Mouse (Mus musculus) T-helper 17 cell (primary cell): ENCODE measurements around the gene Rnf2.
"Not testable (repeated sequence)": the region's sequence is repeated elsewhere in the genome, so short reads cannot be mapped to it uniquely, and the experiment has no call there.

Source experiments
- in situ Hi-C, 2 experiments: fragments of 300-600 bp; cut with MboI, MseI; formaldehyde crosslinking; loops; 1 replicate in 1 of 2; 2 replicates in 1 of 2; pipeline ENCODE4 v1.15.1; 2025; ENCODE audit warnings: high pct_unique_total_duplicates in 2 of 2

Gene Rnf2

DNA sequence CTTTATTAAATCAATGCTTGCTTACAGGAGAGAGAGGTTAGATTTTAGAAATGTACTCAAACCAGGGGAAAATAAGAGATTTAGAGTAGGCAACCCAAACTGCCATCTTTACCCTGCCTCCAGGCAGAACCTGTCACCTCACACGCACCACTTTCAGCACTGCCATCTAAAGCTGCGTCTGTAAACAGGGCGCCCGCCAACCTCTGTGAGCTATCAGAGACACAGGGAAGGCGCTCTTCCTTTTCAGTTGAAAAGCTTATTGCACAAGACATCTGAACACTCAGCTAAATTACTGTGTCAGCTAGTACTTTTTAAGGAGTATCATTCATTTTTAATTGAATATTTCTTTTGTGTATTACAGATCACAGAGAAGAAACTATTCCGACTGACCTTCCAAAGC, 10.9 kb downstream of the Rnf2 start:
- in situ Hi-C loops: loop anchor here in 1 of 2 experiments (5.0 kb wide), 3 partner anchors 48 to 222 kb away; partner anchors contain the start of gene Fam129a

DNA sequence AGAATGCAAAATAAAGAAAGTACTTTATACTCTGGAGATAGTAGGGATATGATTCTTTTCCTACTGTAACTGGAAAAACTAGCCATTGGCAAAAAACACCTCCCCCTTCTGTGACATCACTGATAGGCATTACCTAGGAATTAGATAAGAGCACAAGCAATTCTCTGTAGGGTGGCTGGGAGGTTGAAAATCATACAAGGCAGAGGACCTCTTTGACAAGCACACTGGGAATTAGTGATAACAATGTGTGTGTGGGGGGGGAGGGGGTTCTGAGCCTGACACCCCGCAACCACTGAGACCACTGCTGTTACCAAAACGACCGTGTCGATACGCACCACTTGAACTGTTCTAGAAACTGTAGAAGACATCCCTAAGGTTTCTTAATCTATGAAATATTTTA, 16.0 kb downstream of the Rnf2 start:
- in situ Hi-C loops: loop anchor here (5.0 kb wide), 3 partner anchors 42 to 228 kb away; no protein-coding TSS in a partner anchor

DNA sequence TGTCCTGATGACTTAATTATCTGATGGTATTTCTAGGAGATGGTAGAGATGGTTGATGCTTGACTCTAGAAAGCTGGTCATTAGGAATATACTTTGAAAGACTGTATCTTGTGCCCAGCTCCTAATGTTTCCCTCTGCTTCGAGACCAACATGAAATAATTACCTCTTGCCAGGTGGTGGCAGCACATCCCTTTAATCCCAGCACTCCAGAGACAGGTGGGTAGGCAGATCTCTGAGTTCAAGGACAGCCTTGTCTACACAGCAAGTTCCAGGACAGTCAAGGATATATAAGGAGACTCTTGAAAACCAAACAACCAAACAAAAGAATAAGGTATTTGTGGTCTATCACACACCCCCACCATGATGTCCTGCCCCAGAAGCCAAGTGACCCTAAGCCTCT, 17.2 kb downstream of the Rnf2 start:
- in situ Hi-C loops: loop anchor here in 1 of 2 experiments (5.0 kb wide), 1 partner anchor 224 kb away; no protein-coding TSS in a partner anchor

DNA sequence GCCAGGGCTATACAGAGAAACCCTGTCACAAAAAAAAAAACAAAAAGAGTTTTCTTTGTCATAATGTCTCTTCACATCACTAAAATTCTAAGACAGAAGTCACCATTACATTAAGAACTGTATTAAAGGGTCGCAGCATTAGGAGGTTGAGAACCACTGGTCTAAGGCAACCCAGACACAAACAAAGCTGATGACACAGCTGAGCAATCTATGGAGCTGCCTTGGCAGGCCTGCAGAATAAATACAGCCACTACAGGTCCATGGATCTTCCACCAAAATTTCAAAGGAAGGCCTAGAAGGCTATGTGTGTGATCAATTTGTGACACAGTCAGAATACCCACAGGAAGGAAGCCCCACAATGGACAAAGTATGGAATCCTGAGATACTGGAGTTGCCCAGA, 18.3 kb downstream of the Rnf2 start:
- in situ Hi-C loops: loop anchor here in 1 of 2 experiments (5.0 kb wide), 1 partner anchor 225 kb away; no protein-coding TSS in a partner anchor

DNA sequence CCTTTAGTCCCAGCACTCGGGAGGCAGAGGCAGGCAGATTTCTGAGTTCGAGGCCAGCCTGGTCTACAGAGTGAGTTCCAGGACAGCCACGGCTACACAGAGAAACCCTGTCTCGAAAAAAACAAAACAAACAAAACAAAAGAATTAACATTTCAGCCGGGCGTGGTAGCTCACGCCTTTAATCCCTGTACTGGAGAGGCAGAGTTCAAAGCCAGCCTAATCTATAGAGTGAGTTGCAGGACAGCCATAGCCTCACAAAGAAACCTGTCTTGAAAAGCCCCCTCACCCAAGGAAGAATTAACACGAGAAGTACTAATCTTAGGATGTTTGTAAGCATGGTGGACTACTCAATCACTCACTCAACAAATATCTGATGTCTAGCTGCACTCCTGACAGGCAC, 28.4 kb downstream of the Rnf2 start:
- in situ Hi-C loops: not testable (repeated sequence)

DNA sequence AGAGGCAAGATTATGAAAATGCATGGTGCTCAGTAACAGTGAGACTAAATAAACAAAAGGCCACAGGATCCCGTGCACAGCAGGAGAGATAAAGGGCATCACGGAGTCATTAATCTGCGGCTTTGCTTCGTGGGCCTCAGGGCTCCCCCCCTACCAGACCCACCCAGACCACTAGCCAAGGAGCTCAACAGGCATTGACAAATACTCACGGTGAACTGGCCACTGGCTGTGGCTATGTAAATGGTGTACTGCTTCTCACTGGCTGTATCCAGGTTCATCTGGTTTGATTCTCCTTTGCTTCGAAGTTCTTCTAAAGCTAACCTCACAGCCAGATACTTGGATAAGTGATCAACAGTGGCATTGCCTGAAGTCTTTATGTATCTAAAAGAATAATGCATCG, 29.3 kb downstream of the Rnf2 start:
- in situ Hi-C loops: no loop called here

DNA sequence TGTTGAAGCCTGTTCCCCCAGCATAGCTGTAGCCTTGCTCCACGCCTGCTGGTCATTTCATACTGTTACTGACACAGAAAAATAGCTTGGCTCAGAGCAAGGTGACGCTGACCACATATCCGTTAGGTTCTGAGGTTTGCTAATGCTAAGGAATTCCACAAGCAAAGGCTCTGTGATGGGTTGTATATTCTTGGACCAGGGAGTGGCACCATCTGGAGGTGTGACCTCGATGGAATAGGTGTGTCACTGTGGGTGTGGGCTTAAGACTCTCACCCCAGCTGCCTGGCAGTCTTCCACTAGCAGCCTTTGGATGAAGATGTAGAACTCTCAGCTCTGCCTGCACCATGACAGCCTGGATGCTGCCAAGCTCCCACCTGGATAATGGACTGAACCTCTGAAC, 34.2 kb downstream of the Rnf2 start:
- in situ Hi-C loops: no loop called here

DNA sequence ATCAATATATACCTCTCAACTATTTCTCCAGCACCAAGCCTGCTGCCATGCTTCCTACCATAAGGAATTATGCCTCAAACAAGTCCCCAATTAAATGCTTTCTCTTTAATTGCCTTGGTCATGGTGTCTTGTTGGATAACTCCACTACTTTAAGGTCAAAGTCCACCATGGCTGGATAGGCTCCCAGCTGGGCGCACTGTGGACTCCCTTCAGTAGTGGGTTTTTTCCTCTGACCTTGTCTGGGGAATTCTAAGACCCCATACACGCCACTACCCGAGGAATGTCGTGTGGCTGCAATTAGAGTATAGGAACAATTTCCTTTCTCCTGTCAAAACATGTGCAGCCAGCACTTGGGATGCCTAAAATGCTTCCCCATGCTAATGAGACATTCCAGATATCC, 35.8 kb downstream of the Rnf2 start:
- in situ Hi-C loops: no loop called here

DNA sequence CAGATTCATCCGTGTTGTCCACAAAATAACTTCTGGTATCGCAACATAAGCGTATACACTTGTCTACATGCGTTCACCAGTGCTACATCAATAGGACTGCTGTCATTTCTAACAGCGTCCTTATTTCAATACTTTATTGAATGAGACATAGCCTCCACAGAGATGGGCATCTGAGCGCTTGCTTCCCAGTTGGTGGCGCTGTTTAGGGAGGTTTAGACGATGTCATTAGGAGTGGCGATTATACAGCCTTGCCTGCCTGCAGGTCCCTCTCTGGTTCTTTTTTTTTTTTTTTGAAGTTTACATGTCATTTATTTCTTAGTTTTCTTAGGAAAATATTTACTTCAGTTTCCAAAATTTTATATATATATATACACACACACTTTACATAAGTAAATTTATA, 39.5 kb downstream of the Rnf2 start:
- in situ Hi-C loops: no loop called here

DNA sequence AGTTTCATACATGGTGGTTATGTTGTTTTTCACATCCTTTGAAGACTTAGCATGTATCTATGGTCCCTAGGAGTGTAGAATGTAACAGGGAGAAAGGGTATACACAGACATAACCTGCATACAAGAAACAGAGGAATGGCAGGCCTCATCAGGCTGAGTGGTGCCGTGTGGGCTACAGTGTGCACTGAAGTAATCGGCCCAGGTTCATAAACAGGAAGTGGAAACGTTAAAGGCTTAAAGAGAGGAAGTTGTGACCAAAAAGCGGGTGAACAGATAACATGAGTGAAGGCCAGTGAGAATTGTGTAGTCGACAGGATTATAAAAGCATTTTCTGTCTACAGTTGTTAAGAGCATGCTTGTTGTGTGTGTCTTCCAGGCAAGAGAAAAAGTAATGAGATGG, 43.7 kb downstream of the Rnf2 start:
- in situ Hi-C loops: no loop called here

DNA sequence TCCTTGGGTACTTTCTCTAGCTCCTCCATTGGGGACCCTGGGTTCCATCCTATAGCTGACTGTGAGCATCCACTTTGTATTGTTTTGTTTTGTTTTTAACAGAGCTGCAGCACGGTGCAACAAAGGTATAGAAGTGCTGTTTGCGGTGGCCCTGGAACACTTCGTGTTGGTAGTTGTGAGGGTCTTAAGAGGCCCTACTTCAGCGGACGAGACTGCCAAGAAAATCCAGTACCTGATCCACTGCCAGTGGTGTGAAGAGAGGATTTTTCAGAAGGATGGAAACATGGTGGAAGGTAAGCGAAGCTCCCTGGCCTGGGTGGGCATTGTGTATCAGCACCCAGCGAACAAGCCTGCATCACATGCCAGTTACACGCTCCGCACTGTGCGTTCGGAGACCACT, 48.8 kb downstream of the Rnf2 start:
- in situ Hi-C loops: no loop called here

DNA sequence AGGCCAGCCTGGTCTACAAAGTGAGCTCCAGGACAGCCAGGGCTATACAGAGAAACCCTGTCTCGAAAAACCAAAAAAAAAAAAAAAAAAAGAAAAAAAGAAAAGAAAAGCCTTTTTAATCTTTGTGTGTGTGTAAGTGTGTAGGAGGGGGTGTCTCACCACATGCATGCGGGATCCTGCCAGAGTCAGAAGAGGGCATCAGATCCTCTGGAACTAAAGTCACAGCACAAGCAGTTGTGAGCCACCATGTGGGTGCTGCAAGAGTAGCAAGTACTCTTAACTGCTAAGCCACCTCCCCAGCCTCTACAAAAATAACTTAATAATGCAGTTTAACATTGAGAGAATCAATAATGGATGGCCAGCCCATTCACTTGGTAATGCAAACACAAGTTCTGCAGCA, 49.9 kb downstream of the Rnf2 start:
- in situ Hi-C loops: no loop called here

DNA sequence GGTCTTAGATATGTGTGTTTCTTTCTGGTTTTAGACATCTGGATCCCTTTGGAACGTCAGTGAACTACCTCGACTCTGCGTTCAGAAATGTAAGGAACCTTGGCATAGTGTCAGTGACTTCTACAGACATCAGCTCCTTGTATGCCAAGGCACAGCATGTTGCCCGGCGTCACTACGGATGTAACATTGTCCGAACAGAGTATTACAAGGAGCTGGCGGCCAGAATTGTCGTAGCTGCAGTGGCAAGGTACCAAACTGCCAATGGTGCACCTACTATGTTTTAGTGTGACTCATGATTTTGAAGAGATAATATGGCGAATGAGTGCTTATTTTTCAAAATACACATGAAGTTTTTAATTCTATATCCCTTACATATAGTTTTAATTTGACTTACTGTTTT, 50.9 kb downstream of the Rnf2 start:
- in situ Hi-C loops: no loop called here

DNA sequence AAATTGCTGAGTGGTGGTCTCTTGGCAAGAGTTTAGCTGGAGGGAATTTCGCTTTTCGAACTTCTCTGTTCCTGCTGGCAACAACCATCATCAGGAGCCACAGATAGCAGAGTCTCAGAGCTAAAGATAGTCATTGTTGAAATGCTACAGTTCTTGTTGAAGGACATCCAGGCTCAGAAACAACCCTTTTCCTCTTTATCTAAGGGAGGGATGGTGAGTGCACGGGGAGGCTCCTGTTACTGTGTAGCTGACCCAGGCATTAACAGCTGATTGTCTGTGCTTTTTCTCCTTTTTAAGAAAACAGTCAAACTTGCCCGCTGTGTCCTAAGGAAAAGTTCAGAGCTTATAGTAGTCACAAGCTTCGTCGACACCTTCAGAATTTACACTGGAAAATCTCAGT, 65.3 kb downstream of the Rnf2 start:
- in situ Hi-C loops: no loop called here

DNA sequence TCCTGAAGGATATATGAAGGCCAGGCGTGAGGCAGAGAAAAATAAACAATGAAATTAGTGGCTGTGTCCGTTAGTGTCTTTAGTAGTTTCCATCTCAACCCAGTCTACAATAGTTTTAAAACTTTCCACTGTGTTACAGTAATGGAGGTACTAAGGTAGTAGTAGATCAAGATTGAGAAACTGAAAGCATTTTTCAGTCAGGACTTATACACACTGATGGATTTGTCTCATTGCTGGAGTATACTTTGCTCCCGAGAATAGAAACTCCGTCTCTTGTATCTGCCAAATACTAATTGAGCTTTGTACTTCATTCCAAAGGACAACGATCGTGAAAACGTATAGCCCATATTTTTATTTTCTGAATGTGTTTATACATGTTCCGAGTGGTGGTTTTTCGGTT, 71.4 kb downstream of the Rnf2 start:
- in situ Hi-C loops: no loop called here

DNA sequence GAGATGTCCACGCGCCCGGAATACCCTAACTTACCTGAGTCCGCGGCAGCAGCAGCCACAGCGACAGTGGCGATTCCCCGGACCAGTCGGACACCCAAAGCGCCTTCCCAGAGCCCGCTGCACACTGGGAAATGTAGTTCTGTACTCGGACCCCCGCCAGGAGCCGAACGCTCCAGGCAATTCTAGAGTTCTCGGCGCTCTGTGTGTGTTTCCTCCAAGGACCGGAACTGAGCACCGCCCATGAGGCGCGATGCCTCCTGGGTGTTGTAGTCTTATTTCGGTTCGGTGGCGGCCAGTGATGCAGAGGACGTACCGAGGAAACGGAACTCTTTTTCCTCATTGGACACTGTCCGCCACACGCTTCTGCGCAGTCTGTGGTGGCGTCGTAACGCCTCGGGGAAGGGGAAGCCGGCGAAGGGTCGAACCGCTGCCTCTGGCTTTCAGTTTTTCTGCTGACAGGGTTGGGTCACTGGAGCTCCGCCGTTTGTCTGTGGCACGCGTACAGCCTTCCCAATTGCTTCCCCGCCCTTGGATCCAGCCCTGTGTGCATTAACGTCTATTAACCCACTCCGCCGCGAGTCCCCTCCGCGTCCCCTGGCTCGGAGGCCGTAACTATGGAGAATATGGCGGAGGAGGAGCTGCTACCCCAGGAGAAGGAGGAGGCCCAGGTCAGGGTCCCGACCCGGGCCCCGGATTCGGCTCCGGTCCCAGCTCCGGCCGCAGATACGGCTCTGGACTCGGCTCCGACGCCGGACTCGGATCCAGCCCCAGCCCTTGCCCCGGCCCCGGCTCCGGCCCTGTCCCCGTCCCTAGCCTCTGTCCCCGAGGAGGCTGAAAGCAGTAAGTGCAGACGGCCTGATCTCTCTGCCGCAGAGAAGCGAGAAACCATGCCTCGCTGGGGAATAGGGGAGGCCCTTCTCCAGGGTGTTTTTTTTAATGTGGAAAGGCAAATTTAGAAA, 72.2 kb downstream of the Rnf2 start, which contains the start of the genes Swt1 and Trmt1l:
Swt1 (minus strand) TSS at position 193 of the 959 bp plus-strand sequence.
Trmt1l (plus strand) TSS at position 280 of the 959 bp plus-strand sequence.
- in situ Hi-C loops: no loop called here

DNA sequence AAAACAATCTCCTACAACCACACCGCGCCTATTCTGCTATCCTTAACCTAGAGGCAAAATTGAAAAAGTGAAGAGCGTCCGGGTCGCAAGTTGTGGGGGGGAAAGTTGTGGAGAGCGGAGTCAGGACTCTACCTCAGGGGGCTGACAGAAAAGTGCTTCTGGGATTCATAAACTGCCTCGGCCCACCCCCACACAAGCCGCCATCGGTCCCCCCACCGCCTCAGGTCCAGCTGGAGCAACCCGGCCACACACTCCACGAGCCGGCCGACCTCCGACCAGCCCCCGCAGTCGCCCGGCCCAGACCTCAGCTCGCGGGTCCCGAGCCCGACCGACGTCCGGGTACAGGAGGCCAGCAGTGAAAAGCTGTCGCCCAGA, 72.9 kb downstream of the Rnf2 start:
- in situ Hi-C loops: no loop called here

DNA sequence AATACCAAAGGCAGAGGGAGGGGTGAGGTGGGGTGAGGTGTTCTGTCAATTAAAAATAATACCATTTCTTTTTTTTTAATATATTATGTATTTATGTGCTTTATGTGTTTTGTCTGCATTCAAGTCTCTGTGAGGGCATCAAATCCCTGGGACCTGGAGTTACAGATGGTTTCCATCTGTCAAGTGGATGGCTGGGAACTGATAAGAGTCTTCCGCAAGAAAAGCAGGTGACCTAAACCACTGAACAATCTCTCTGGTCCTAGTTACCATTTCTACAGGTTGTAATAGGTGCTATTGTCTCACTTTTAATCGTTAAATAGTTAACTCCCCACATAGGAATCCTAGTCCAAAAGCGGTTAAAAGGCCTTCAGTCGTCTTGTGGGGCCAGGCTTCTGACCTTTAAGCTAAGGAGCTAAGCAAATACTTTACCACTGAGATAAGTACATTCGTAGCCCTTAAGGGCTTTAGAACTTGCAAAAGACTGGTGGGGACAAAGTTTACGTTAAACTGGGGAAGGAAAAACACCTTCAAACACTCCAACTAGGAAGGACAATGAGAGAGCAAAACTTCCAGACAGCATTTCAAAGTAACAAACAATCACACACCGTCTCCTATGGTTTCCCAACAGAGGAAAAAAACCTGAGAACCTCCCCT, 73.7 kb downstream of the Rnf2 start:
- in situ Hi-C loops: no loop called here

DNA sequence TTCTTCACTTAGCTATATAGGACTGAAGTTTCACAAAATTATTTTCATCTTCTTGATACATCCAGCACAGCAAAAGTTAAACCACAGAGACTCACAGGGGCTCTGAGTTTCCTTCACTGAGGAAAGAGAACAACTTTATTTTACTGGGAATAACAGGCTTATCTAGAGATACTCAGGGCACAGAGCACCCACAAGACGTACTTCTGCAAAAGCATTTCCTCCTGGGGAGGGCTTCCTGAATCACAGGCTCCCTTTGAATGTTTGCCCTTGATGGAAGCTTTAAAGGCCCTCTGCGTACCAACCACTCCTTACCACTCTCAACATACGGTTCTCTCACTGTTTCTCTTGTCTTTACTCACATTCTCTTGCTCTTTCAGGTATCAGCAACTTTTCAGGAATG, 78.6 kb downstream of the Rnf2 start:
- in situ Hi-C loops: no loop called here

DNA sequence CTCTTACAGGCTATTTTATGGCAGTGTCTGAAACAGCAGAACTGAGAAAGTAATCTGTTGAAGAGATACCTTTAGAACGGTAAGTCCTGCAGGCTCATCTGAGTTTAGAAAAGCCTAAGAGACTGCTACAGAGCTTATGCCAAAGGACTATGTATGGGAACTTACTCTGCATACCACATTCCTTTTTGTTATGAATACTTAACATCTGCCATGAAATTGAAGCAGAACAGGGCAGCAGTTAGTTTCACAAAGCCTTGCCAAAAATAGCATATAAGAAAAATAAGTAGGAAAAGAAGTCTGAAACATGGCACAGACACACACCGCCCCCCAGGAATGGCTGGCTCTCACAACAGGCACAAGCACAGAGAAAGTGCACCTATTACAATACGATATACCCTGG, 90.9 kb downstream of the Rnf2 start:
- in situ Hi-C loops: no loop called here
